Mouse (Mus musculus) ovary, postnatal 14 days (tissue): ENCODE results near the gene Cenpk.
"Not testable (repeated sequence)": the region's sequence is repeated elsewhere in the genome, so short reads cannot be mapped to it uniquely, and the experiment has no call there.

ENCODE experiments used
- DNase-seq: peaks from one replicate; pipeline ENCODE4 v3.0.0; 2022; ENCODE audit warnings: low spot score

The Cenpk gene

GRCm38 (mm10) chr13:104228384-104229066, at the start of gene Cenpk, which contains the start of gene Ppwd1:
TSS of gene Cenpk (plus strand) at chr13:104228611.
TSS of gene Ppwd1 (minus strand) at chr13:104228843.
- peak; percentile 97 for DNase-seq

GRCm38 (mm10) chr13:104178650-104179121, 49.7 kb upstream of the Cenpk start, which contains the start of gene Trim23:
TSS of gene Trim23 (plus strand) at chr13:104178797.
- DNase-seq: peak; percentile 92

- no peak for DNase-seq
Observed at GRCm38 (mm10) chr13:104179176-104179888, 49.1 kb upstream of the Cenpk start.

GRCm38 (mm10) chr13:104187357-104187756, 41.1 kb upstream of the Cenpk start:
- no peak for DNase-seq

- DNase-seq: not testable (repeated sequence)
Observed at GRCm38 (mm10) chr13:104195891-104196290, 32.5 kb upstream of the Cenpk start.

- DNase-seq: no peak
Observed at GRCm38 (mm10) chr13:104204313-104204712, 24.1 kb upstream of the Cenpk start.

GRCm38 (mm10) chr13:104227478-104227877, 933 bp upstream of the Cenpk start:
- no peak for DNase-seq

- no peak for DNase-seq
Observed at GRCm38 (mm10) chr13:104229181-104229580, 770 bp downstream of the Cenpk start.

GRCm38 (mm10) chr13:104258997-104259396, 30.6 kb downstream of the Cenpk start:
- no peak for DNase-seq

GRCm38 (mm10) chr13:104285031-104285431, 56.6 kb downstream of the Cenpk start:
- DNase-seq: no peak

- no peak for DNase-seq
Observed at GRCm38 (mm10) chr13:104285737-104286311, 57.4 kb downstream of the Cenpk start.

- no peak for DNase-seq
Observed at GRCm38 (mm10) chr13:104286336-104286735, 57.9 kb downstream of the Cenpk start.

- peak; percentile 83 for DNase-seq
Observed at GRCm38 (mm10) chr13:104286897-104287309, 58.5 kb downstream of the Cenpk start.

- no peak for DNase-seq
Observed at GRCm38 (mm10) chr13:104287366-104288225, 59.2 kb downstream of the Cenpk start, which contains the start of gene Adamts6. TSS of gene Adamts6 (plus strand) at chr13:104287835.

GRCm38 (mm10) chr13:104288226-104288859, 59.9 kb downstream of the Cenpk start:
- DNase-seq: no peak

- DNase-seq: no peak
Observed at GRCm38 (mm10) chr13:104289176-104289575, 60.8 kb downstream of the Cenpk start.

GRCm38 (mm10) chr13:104295472-104295871, 67.1 kb downstream of the Cenpk start:
- no peak for DNase-seq
